Mouse (Mus musculus): ENCODE measurements around the gene Ninl. TPM values are rescaled to one million over a fixed set of nuclear protein-coding genes. Genes with fewer than 3 reads are reported as not detected.

Ninl gene
- 1 to 10 TPM; 1.4 to 1.7 TPM for total RNA-seq (2021)

DNA sequence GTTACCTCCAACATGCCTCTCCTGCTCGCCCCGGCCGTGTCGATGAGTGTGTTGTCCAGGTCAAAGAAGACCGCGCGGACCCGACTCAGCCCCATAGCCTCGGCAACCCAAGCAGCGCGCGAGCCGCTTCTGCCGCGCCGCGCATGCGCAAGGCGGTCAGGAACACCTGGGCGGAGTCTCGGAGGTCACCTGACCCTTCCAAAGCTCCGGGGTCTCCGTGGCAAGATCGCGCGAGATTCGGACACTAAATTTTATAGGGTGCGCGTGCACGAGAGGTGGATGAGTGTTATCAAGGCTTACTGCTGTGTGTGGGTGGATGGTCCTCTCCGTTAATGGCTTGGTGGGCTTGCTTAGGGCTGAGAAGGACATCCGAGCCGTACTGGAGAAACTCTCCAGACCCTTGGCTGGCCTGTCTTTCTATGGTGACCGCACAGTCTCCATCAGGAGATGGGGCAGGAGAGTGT lies at the start of gene Ninl, which contains the start of gene Nanp:
TSS of gene Ninl (minus strand) at position 151 of the 464 bp plus-strand sequence.
TSS of gene Nanp (minus strand) at position 167 of the 464 bp plus-strand sequence.
- intact Hi-C loops (cut with DNase I): loop anchor here (2.0 to 10.0 kb wide), 2 partner anchors 130 to 904 kb away; partner anchors contain the start of gene Zfp120
- DNase-seq: peak; percentile 91

DNA sequence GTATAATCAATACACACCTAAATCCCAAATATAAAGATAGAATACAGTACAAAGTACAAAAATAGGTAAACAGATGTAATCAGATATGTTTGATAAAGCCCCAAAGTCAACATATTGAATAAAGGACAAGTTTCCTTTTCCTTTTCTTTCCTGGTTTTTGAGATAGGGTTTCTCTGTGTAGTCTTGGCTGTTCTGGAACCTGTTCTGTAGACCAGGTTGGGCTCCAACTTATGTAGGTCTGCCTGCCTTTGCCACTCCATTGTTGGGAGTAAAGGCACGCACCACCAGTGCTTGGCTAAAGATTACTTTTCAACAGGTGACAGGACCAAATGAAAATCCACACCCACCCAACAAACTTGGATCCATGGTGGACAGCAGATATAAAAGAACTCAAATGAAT lies 17.5 kb upstream of the Ninl start:
- no peak for DNase-seq
- intact Hi-C loops (cut with DNase I): no loop called here

DNA sequence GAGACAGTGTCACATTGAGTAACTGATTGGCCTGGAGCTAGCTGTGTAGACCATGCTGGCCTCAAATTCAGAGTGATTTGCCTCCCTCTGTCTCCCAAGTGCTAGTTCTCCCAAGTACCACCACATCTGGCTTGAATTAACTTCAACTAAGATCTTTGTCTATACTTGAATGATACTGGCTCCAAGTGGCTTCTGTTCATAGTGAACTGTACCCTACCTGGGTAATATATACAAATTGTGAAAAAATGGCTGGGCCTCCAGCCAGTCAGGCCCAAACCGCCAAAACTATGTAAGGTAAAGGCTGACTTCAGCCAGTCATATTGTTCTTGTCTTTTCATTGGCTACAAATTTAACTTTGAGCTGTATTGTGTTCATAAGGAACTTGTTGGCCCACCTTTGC lies 1.2 kb upstream of the Ninl start:
- DNase-seq: no peak
- intact Hi-C loops (cut with DNase I): no loop called here

- intact Hi-C loops (cut with DNase I): loop anchor here (2.0 to 10.0 kb wide), 2 partner anchors 131 to 905 kb away; partner anchors contain the start of gene Zfp120
- DNase-seq: no peak
Observed at GRCm38 (mm10) chr2:151039726-151040125, 544 bp upstream of the Ninl start.

GRCm38 (mm10) chr2:151038811-151039222 lies 365 bp downstream of the Ninl start:
- no peak for DNase-seq
- intact Hi-C loops (cut with DNase I): loop anchor here (2.0 to 10.0 kb wide), 2 partner anchors 130 to 904 kb away; partner anchors contain the start of gene Zfp120

GRCm38 (mm10) chr2:151037876-151038552 lies 1.2 kb downstream of the Ninl start:
- intact Hi-C loops (cut with DNase I): loop anchor here (2.0 to 10.0 kb wide), 2 partner anchors 129 to 903 kb away; partner anchors contain the start of gene Zfp120
- no peak for DNase-seq

DNA sequence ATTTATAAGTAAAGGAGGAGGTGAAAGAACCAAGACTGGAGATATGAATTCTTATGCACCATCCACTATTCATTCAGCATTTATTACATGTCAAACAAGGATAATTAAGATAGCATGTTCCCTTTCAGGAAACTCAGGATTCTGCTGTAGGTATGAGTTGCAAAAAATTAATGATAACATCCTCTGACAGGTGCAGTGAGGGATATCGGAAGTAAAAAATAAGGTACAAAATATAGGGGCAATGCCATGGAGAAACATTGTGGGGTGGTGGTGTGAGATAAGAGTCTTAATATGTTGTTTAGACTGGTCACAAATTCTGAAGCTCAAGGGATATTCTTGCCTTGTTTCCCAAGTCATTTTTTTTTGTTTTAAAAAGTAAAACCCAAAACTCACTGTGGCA lies 1.9 kb downstream of the Ninl start:
- DNase-seq: no peak
- intact Hi-C loops (cut with DNase I): loop anchor here (10.0 kb wide), 1 partner anchor 902 kb away; the partner anchor contains the start of gene Zfp120

- no peak for DNase-seq
- intact Hi-C loops (cut with DNase I): loop anchor here (10.0 kb wide), 1 partner anchor 902 kb away; the partner anchor contains the start of gene Zfp120
Observed at GRCm38 (mm10) chr2:151036721-151037120, 2.5 kb downstream of the Ninl start.

DNA sequence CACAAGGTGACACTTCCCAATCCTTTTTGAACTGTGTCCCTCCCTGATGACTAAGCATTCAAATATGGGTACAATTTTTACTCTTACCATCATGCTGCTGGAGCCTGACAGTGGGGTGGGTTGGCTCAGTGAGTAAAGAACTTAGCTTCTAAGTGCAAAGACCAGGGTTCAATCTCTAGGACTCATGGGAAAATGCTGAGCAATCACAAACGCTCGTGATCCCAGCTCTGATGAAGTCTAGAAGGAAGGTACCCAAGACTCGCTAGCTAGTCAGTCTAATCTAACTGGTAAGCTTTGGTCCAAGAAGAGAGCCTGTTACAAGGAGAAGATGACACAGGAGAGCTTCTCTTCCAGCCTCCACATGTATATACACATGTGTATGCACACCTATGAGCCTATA lies 4.7 kb downstream of the Ninl start:
- no peak for DNase-seq
- intact Hi-C loops (cut with DNase I): loop anchor here (10.0 kb wide), 1 partner anchor 900 kb away; the partner anchor contains the start of gene Zfp120

DNA sequence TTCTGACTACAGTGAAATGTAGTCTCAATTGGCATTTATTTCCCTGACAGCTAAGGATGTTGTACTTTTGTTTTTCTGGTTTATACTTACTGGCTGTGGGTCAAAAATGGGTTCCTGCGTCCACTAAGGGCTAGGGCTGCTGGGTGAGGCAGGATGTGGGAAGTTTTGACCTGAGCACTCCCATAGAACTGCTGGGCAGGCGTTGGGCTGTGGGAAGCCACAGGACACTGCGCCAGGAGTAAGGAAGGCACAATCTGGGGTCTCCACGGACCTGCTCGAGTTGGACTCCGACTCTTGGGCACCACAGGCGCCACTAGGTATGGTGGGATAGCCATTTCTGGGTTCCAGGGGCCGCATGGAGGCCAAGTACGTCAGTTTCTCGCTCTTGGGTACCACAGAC lies 18.0 kb downstream of the Ninl start:
- intact Hi-C loops (cut with DNase I): no loop called here
- DNase-seq: no peak

DNA sequence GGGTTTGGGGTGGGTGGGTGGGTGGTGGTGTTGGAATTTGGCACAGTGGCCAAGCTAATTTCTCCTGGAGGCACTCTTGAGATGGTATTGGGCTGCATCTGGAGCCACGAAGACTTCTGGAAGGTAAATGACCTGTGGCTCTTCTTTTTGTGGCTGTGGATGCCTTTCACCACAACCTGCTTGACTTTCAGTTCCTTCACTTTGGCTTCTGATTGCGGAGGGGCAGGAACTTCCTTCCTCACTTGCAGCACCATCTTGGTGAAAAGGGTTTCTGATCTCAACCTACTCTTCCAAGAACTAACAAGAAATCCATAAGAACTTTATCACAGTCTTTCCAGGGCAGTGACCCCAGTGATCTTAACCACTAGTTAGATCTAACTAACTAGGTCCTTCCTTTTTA lies 23.9 kb downstream of the Ninl start:
- intact Hi-C loops (cut with DNase I): no loop called here
- no peak for DNase-seq

GRCm38 (mm10) chr2:151011273-151011672 lies 27.9 kb downstream of the Ninl start:
- no peak for DNase-seq

DNA sequence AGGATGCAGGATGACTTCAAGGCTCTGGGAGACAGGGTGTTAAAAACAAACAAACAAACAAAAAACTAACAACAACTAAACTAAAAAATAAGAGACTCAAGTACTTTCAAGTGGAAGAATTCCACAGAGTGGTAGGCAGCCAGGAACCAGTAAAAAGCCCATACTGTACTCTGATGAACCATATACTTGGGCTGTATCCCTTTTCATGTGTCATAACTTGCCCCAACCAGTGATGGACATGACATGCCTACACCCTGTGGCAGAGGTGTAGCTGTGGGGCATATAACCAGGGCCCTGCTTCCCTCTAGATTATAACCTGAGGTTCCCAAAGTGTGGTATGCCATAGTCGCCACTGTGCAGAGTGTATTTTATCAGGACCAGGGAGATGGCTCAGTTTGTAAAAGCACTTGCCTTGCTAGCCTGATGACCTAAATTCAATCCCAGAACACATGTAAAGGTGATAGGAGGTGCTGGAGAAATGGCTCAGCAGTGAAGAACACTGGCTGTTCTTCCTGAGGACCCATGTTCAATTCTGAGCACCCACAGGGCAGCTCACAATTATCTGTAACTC lies 29.6 kb downstream of the Ninl start:
- no peak for DNase-seq
- intact Hi-C loops (cut with DNase I): loop anchor here (10.0 kb wide), 2 partner anchors 205 to 445 kb away; no protein-coding TSS in a partner anchor

More at GRCm38 (mm10) chr2:151011273-151011672, 27.9 kb downstream of the Ninl start:
- intact Hi-C loops (cut with DNase I): no loop called here

- DNase-seq: peak; percentile 60 to 65
- intact Hi-C loops (cut with DNase I): loop anchor here (10.0 kb wide), 2 partner anchors 204 to 444 kb away; no protein-coding TSS in a partner anchor
Observed at GRCm38 (mm10) chr2:151008939-151009509, 30.2 kb downstream of the Ninl start.

GRCm38 (mm10) chr2:151008517-151008932 lies 30.7 kb downstream of the Ninl start:
- intact Hi-C loops (cut with DNase I): loop anchor here (10.0 kb wide), 2 partner anchors 204 to 444 kb away; no protein-coding TSS in a partner anchor
- no peak for DNase-seq

DNA sequence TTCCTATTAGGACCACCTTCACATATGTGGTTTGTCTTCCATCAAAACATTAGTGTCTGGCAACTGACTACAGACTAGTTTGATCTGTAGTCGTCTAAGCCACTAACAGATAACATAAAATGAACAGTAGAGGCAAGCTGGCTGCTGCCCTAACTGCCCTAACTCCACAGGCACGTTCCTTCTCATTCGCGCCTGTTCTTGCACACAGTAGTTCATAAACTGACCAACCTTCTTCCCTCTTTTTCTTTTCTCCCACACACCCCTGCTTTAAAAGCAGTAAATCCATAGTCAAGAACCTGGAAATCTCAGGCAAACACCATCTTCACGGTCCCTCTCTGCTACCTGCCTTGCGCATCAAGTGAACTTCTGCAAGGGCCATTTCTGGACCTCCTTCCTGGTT lies 31.2 kb downstream of the Ninl start:
- no peak for DNase-seq
- intact Hi-C loops (cut with DNase I): loop anchor here (10.0 kb wide), 2 partner anchors 203 to 443 kb away; no protein-coding TSS in a partner anchor

DNA sequence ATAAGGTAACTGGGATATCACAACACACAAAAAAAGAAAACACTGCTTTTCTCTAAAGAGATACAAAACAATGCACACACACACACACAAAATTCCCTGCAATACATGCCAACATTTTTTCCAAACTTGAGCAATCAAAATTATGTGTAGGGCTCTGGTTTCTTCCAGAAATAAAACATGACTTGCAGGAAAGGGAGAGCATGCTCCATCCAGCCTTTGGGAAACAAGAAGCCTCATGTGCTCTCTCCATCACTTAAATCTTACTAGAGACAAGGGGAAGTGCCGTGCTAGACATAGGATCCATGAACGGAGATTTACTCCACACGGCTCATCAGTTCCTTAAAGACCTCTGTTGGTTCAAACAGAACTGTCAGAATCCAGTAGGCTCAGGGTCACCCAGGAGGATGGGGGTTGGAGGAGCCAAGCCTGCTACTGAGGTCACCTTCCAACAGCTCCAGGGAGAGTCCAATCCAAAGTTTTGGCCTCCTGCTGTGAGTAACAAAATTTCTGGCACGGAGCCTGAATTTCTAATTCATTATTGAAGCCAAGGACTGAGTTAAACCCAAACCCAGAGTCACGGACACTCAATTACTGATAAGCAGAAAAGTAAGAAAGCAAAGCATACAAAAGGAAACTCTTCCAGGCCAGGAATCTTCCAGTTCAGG lies 32.8 kb downstream of the Ninl start:
- intact Hi-C loops (cut with DNase I): loop anchor here (10.0 kb wide), 2 partner anchors 202 to 442 kb away; no protein-coding TSS in a partner anchor

GRCm38 (mm10) chr2:151004390-151004789 lies 34.8 kb downstream of the Ninl start:
- no peak for DNase-seq
- intact Hi-C loops (cut with DNase I): loop anchor here (5.0 to 10.0 kb wide), 6 partner anchors 97 to 440 kb away; partner anchors contain the start of genes Apmap, Entpd6 and Gins1

More for the DNA sequence above, 32.8 kb downstream of the Ninl start:
- DNase-seq: no peak

DNA sequence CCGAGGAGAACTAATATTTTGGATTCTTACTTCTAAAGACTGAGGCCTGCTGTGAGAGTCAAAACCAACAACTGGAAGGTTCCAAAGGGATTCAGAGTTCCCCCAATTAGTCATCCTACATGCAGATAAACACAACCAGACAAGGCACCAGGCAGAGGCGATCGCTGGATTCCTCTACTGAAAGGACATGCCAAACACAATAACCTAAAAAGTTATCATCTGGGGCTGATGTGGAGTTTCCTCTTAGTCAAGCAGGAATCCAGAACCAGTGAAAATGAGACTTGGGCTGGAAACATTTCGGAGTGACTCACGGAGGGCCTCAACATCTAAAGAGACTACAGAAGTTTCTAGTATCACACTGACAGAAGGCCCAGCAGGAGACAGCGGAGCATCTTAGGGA lies 35.4 kb downstream of the Ninl start:
- intact Hi-C loops (cut with DNase I): loop anchor here (5.0 to 10.0 kb wide), 6 partner anchors 96 to 439 kb away; partner anchors contain the start of genes Apmap, Entpd6 and Gins1
- no peak for DNase-seq
